8 mouse cellular contexts compared by ENCODE assay signal in genomic region chr7:130762071-130762897, GRCm38 (mm10). TPM values are rescaled to one million over a fixed set of nuclear protein-coding genes. Genes with fewer than 3 reads are reported as not detected.
DNase-seq lines count a peak whose midpoint lies in the region; ATAC-seq lines count a peak whose summit lies in the region.

No protein-coding gene starts in this region.

- peak; percentile 55 for DNase-seq in 3134 (ENCODE audit: extremely low read depth, insufficient read length, low spot score)
- DNase-seq in adrenal gland, adult 18-20 months (ENCODE audit: low spot score in 2 of 2): peak; percentile 57 to 64
- peak; percentile 91 for DNase-seq in embryo, embryonic 10.5 days (ENCODE audit: low spot score)
- peak; percentile 51 for DNase-seq in gastrocnemius, postnatal 14 days
- peak; percentile 84 for DNase-seq in intestine, embryonic 14.5 days (ENCODE audit: low spot score)
- peak; percentile 75 to 80 for DNase-seq in left cerebral cortex, postnatal 10 days (ENCODE audit: extremely low spot score in 1 of 2, low spot score in 2 of 2)
- DNase-seq in mesoderm, embryonic 11.5 days (ENCODE audit: low read depth, low spot score): peak; percentile 82
- DNase-seq in right cerebral cortex, postnatal 25 days: peak; percentile 64

- H3K9ac ChIP-seq in intestine, embryonic 14.5 days (ENCODE audit: low read length): no peak overlapping the region

- H3K4me1 ChIP-seq in intestine, embryonic 14.5 days (replicated peaks; ENCODE audit: control insufficient read depth, insufficient read depth, low read length): 0 out of 2 replicates have a peak, but pooled peaks cover 2% of the 10 kb centered on the region

- intact Hi-C loops in gastrocnemius, postnatal 14 days (cut with DNase I; ENCODE audit: low total_unique reads): no loop called here
- intact Hi-C loops in left cerebral cortex, postnatal 10 days (cut with DNase I): loop anchor here (5.0 kb wide), 2 partner anchors 90 to 230 kb away; no protein-coding TSS in a partner anchor

- WGBS in intestine, embryonic 14.5 days: 40% methylated on average over 17 of the region's 17 CpGs

- no peak overlapping the region for H3K4me3 ChIP-seq in intestine, embryonic 14.5 days (ENCODE audit: low read depth, low read length)

- no peak overlapping the region for H3K27ac ChIP-seq in intestine, embryonic 14.5 days (ENCODE audit: low read depth)

- H3K4me2 ChIP-seq in intestine, embryonic 14.5 days (ENCODE audit: low read length): no peak overlapping the region

- peaks cover 47% of the 10 kb centered on the region for H3K36me3 ChIP-seq in intestine, embryonic 14.5 days (ENCODE audit: control insufficient read depth, insufficient read depth, low read length)

- H3K9me3 ChIP-seq in intestine, embryonic 14.5 days (ENCODE audit: control insufficient read depth, low read length): no peaks in the 10 kb centered on the region

- H3K27me3 ChIP-seq in intestine, embryonic 14.5 days (replicated peaks; ENCODE audit: control insufficient read depth, insufficient read depth, low read length): no peaks in the 10 kb centered on the region

- ATAC-seq in intestine, embryonic 14.5 days (replicated peaks; ENCODE audit: low FRiP score, low TSS enrichment, low read depth): peak; percentile 72

RNA-seq across cellular contexts. Expression of gene Btbd16, which starts 11.6 kb away (rescaled TPM):
- total RNA-seq in adrenal gland, adult 18-20 months (2021): not detected
- total RNA-seq in gastrocnemius, postnatal 14 days (2021): under 1 TPM in 1 of 2 experiments, not detected in 1; 0.14 TPM
- 0.07 and 0.09 TPM in 2 replicates for polyA plus RNA-seq in intestine, embryonic 14.5 days (2014; fragmentation: Nextera tagmentation; extraction: Ambion mirVana)
- under 1 TPM; 0.24 to 0.41 TPM for total RNA-seq in left cerebral cortex, postnatal 10 days (2021)
